ENCODE assay signal across 8 mouse cellular contexts in the genomic region with DNA sequence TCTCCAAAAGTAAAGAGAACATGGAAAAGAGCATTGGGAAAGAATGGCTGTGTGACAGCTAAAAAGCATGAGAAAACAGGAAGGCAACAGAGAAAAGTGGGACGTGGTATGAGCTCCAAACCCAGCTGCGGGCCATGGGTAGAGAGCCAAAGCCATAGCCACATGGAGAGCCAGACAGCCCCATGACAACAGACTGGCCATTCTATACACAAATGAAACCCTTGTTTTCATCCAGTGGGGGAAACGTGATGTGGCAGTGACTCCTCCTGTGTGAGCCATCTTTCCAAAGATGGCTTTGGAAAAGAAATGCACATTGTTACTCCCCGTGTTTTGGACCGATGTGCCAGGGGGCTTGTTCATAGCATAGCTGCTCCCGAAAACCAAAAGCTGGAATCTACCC. TPM values are rescaled to one million over a fixed set of nuclear protein-coding genes. Genes with fewer than 3 reads are reported as not detected.
A peak's percentile ranks its signal among the peaks of the same experiment; 100 is the strongest.
DNase-seq lines count a peak whose midpoint lies in the region; ATAC-seq and TF ChIP-seq lines count a peak whose summit lies in the region.

No protein-coding gene starts in this region.

- 42% methylated on average over 6 of the region's 6 CpGs for WGBS in lung, postnatal 0 days
- 31% methylated on average over 6 of the region's 6 CpGs for WGBS in midbrain, embryonic 16.5 days

- peaks cover 4% of the 10 kb centered on the region; the same call in 1 of the 2 replicates for H3K4me1 ChIP-seq in lung, postnatal 0 days (ENCODE audit: insufficient read depth, low read depth, low read length)
- H3K4me1 ChIP-seq in midbrain, embryonic 16.5 days (ENCODE audit: control insufficient read depth, insufficient read depth, low read length) = peaks cover 29% of the 10 kb centered on the region

- peak overlapping the region; percentile 81 for H3K4me3 ChIP-seq in lung, postnatal 0 days (ENCODE audit: low read depth, low read length)
- H3K4me3 ChIP-seq in midbrain, embryonic 16.5 days (ENCODE audit: low read depth, low read length) = peak overlapping the region; percentile 86

- 0 out of 2 replicates have a peak, but pooled peaks have one; percentile 5 for ATAC-seq in lung, postnatal 0 days
- ATAC-seq in inflammation-experienced regulatory T-cells, adult 6 months = peak; percentile 18
- ATAC-seq in midbrain, embryonic 16.5 days = peak; percentile 61

- TF ChIP-seq EP300 in lung, postnatal 0 days (IDR thresholded peaks at IDR 0.05) = no peak

- no peaks in the 10 kb centered on the region for H3K36me3 ChIP-seq in lung, postnatal 0 days (ENCODE audit: insufficient read depth, low read length)
- no peaks in the 10 kb centered on the region for H3K36me3 ChIP-seq in midbrain, embryonic 16.5 days (ENCODE audit: control insufficient read depth, insufficient read depth, low read length)

- peak overlapping the region; percentile 74; the same call in 1 of the 2 replicates for H3K27ac ChIP-seq in lung, postnatal 0 days (ENCODE audit: low read length)
- H3K27ac ChIP-seq in midbrain, embryonic 16.5 days (ENCODE audit: low read length) = peak overlapping the region; percentile 94

- intact Hi-C loops in gastrocnemius, postnatal 14 days (cut with DNase I; ENCODE audit: low total_unique reads) = no loop called here

- no peak for TF ChIP-seq CTCF in lung, postnatal 0 days (IDR thresholded peaks at IDR 0.05)

- DNase-seq in adrenal gland, postnatal 14 days = peak; percentile 22
- DNase-seq in adrenal gland, adult (ENCODE audit: inconsistent age in 2 of 2, low spot score in 1 of 2) = no peak
- no peak for DNase-seq in lung, postnatal 0 days (ENCODE audit: low spot score)
- no peak for DNase-seq in lung, postnatal 14 days
- DNase-seq in gastrocnemius, postnatal 14 days = no peak
- DNase-seq in Muller cell, postnatal 12 days (ENCODE audit: inconsistent ontology term) = no peak

- no peaks in the 10 kb centered on the region for H3K27me3 ChIP-seq in lung, postnatal 0 days (replicated peaks; ENCODE audit: insufficient read depth, low read length)
- H3K27me3 ChIP-seq in midbrain, embryonic 16.5 days (ENCODE audit: control insufficient read depth, insufficient read depth, low read depth, low read length) = no peaks in the 10 kb centered on the region; the same call in 1 of the 2 replicates

- no peaks in the 10 kb centered on the region for H3K9me3 ChIP-seq in lung, postnatal 0 days (ENCODE audit: low read length)
- H3K9me3 ChIP-seq in midbrain, embryonic 16.5 days (replicated peaks; ENCODE audit: control insufficient read depth, low read length, poor library complexity, severe bottlenecking) = no peaks in the 10 kb centered on the region

- H3K4me2 ChIP-seq in lung, postnatal 0 days (replicated peaks; ENCODE audit: low read depth, low read length) = peak overlapping the region; percentile 80
- H3K4me2 ChIP-seq in midbrain, embryonic 16.5 days (ENCODE audit: low read length) = peak overlapping the region; percentile 80

- no peak overlapping the region for H3K9ac ChIP-seq in lung, postnatal 0 days (replicated peaks; ENCODE audit: low read depth)
- H3K9ac ChIP-seq in midbrain, embryonic 16.5 days (ENCODE audit: low read depth, low read length) = peak overlapping the region; percentile 97

RNA-seq across cellular contexts. Expression of a gene that starts 0.4 kb away (rescaled TPM):
- total RNA-seq in adrenal gland, postnatal 14 days (2021) = 21.3 and 28.9 TPM in 2 replicates
- polyA plus RNA-seq in lung, postnatal 0 days (2015; fragmentation: Nextera tagmentation; extraction: Ambion mirVana) = 22.0 and 29.2 TPM in 2 replicates
- 10 to 100 TPM in 2 of 3 experiments, 1 to 10 TPM in 1; 9.2 to 19.6 (median 12.5) TPM for polyA plus RNA-seq in inflammation-experienced regulatory T-cells, adult 6 months (2017; shearing (Covaris generic))
- 28.1 and 34.2 TPM in 2 replicates for polyA plus RNA-seq in midbrain, embryonic 16.5 days (2015; fragmentation: Nextera tagmentation; extraction: Ambion mirVana)
- 1 to 10 TPM; 7.5 to 7.8 TPM for total RNA-seq in gastrocnemius, postnatal 14 days (2021)

RNA-seq across cellular contexts. Expression of a gene that starts 58.0 kb away (rescaled TPM):
- total RNA-seq in adrenal gland, postnatal 14 days (2021) = 27.5 and 28.3 TPM in 2 replicates
- polyA plus RNA-seq in lung, postnatal 0 days (2015; fragmentation: Nextera tagmentation; extraction: Ambion mirVana) = 16.8 and 19.3 TPM in 2 replicates
- 10 to 100 TPM; 22.3 to 32.3 (median 29.5) TPM for polyA plus RNA-seq in inflammation-experienced regulatory T-cells, adult 6 months (2017; shearing (Covaris generic))
- polyA plus RNA-seq in midbrain, embryonic 16.5 days (2015; fragmentation: Nextera tagmentation; extraction: Ambion mirVana) = 24.9 and 31.5 TPM in 2 replicates
- total RNA-seq in gastrocnemius, postnatal 14 days (2021) = 10 to 100 TPM in 1 of 2 experiments, 1 to 10 TPM in 1; 9.6 to 10.4 TPM

RNA-seq across cellular contexts. Expression of a gene that starts 58.1 kb away (rescaled TPM):
- total RNA-seq in adrenal gland, postnatal 14 days (2021) = 47.5 and 50.8 TPM in 2 replicates
- 21.9 and 23.8 TPM in 2 replicates for polyA plus RNA-seq in lung, postnatal 0 days (2015; fragmentation: Nextera tagmentation; extraction: Ambion mirVana)
- 10 to 100 TPM; 39.1 to 43.4 (median 40.9) TPM for polyA plus RNA-seq in inflammation-experienced regulatory T-cells, adult 6 months (2017; shearing (Covaris generic))
- polyA plus RNA-seq in midbrain, embryonic 16.5 days (2015; fragmentation: Nextera tagmentation; extraction: Ambion mirVana) = 70.2 and 75.7 TPM in 2 replicates
- total RNA-seq in gastrocnemius, postnatal 14 days (2021) = 10 to 100 TPM; 13.2 to 17.5 TPM

Comparison
In these comparisons a context has a peak if more than half of its experiments do, and no peak if none do; other contexts are left out.
1. ATAC-seq: peak in every context shown above with its lines; median percentile 61 in midbrain, embryonic 16.5 days; 18 in inflammation-experienced regulatory T-cells, adult 6 months; 5 in lung, postnatal 0 days.